Mouse (Mus musculus): ENCODE measurements around the gene Cdc14b.

DNA sequence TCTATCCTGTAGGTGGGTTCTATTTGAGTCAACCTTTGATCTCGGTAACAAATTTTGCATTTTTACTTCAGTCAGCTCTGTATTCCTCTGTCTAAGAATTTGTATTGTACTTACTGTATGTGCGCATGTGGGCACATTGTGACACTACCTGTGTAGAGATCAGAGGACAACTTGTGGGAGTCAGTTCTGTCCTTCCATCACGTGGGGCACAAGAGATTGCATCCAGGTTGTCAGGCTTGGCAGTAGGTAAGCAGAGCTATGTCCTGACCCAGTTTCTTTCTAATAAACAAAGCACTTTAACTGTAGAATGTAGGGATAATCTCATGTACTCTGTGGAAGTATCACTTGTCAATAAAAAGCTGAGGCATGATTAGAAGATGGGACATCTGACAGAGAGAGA, 39.0 kb upstream of the Cdc14b start:
- no peak for TF ChIP-seq CTCF (IDR thresholded peaks at IDR 0.05; ENCODE audit: low read depth)
- no peak for TF ChIP-seq EP300 (IDR thresholded peaks at IDR 0.05; ENCODE audit: low read depth)
